In the genomic region with DNA sequence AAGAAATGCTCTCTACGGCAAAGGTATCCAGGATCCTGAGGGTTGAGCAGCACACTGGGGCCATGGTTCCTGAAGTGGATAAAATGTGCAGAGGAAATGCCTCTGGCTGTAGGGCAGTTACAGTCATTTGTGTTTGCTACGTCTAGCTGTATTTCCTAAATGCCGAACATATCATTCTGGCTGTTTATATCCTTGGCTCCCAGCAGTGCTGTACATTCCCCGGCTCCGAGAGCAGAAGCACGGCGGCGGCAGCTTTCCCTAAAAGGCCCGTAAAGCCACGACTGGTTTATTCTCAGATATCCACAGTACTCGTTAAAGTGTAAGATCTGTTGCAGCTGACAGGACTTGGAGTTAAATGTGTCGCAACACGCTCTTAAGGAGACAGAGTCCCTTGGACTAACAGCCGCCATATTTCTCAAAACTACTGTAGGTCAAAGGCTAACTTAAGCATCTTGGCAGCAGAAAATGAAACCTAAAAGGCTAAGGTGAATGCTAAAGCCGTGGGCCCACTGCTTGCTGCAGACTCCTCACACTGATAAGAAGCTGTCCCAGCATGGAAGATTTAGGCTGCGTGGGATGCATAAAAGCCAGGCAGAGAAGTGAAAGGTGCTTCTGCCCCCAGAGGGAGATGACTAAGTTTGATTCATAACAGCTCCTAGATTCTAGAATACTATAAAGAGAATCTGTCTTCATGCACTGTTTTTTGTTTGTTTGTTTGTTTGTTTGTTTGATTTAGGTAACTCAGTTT, we compare ENCODE assay signal across 7 mouse cellular contexts.
DNase-seq lines count a peak whose midpoint lies in the region; ATAC-seq and TF ChIP-seq lines count a peak whose summit lies in the region.

No protein-coding gene starts in this region.

- no peak for TF ChIP-seq CTCF in intestine, postnatal 0 days (IDR thresholded peaks at IDR 0.05; ENCODE audit: low read depth)

- H3K27me3 ChIP-seq in intestine, postnatal 0 days (replicated peaks; ENCODE audit: control insufficient read depth, insufficient read depth, low read length), result no peaks in the 10 kb centered on the region

- peak; percentile 33 for DNase-seq in adipocyte (ENCODE audit: low spot score)
- DNase-seq in lung, postnatal 14 days, result peak; percentile 8
- DNase-seq in thymus, postnatal 10 days (ENCODE audit: low spot score in 2 of 2), result no peak
- no peak for DNase-seq in cerebellum, adult 9-10 months
- DNase-seq in layer of hippocampus, postnatal 25 days (ENCODE audit: extremely low spot score in 1 of 2, low spot score in 1 of 2), result no peak

- 46% methylated on average over 16 of the region's 16 CpGs for WGBS in intestine, postnatal 0 days

- H3K4me1 ChIP-seq in intestine, postnatal 0 days (replicated peaks; ENCODE audit: control insufficient read depth, insufficient read depth, low read length), result no peaks in the 10 kb centered on the region

- H3K27ac ChIP-seq in intestine, postnatal 0 days (ENCODE audit: low read depth, low read length), result no peak overlapping the region

- no peaks in the 10 kb centered on the region for H3K9me3 ChIP-seq in intestine, postnatal 0 days (ENCODE audit: control insufficient read depth)

- peak; percentile 88 for ATAC-seq in frontal cortex, adult (ENCODE audit: low TSS enrichment)
- ATAC-seq in intestine, postnatal 0 days, result peak; percentile 38; the same call in 1 of the 2 replicates

- no peak overlapping the region for H3K4me3 ChIP-seq in intestine, postnatal 0 days (ENCODE audit: low read depth, low read length)

- H3K36me3 ChIP-seq in intestine, postnatal 0 days (ENCODE audit: control insufficient read depth, insufficient read depth), result no peaks in the 10 kb centered on the region

- H3K4me2 ChIP-seq in intestine, postnatal 0 days (replicated peaks; ENCODE audit: low read depth), result 0 out of 2 replicates have a peak overlapping the region, but pooled peaks have one; percentile 2

- H3K9ac ChIP-seq in intestine, postnatal 0 days (ENCODE audit: low read depth, low read length), result no peak overlapping the region

Comparison
In these comparisons a context has a peak if more than half of its experiments do, and no peak if none do; other contexts are left out.
1. DNase-seq: peak in adipocyte (single experiment) and lung, postnatal 14 days (single experiment); none in thymus, postnatal 10 days (0 of 2), cerebellum, adult 9-10 months (single experiment) and layer of hippocampus, postnatal 25 days (0 of 2).